Mouse (Mus musculus) thymus, adult 18-20 months (tissue): ENCODE measurements around the gene Olfr279.
A peak's percentile ranks its signal among the peaks of the same experiment; 100 is the strongest.

Experiments used
- DNase-seq, 2 experiments: peaks; one replicate each; pipeline ENCODE4 v3.0.0; 2022; ENCODE audit warnings: mixed read lengths in 2 of 2

The Olfr279 gene

DNA sequence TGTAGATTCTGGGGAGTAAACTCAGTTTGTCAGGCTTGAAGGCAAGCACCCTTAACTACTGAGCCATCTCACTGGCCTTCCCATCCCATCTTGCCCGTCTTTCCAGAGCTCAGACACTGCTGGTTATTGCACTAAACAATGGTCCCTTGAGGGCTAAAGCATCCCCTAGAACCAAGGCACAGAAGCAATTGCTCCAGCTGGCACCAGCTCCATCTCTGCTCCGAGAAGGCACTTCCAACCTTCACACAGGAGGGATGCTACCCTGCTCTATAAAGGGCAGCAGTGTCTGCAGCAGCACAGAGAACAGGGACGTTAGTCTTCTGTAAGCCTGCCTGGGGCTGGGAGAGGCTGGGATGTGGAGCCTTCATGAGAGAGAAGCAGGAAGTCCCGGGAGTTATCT lies at the start of gene Olfr279:
Gene Olfr279 (plus strand): TSS at position 301 of the 400 bp plus-strand sequence.
- no peak for DNase-seq

DNA sequence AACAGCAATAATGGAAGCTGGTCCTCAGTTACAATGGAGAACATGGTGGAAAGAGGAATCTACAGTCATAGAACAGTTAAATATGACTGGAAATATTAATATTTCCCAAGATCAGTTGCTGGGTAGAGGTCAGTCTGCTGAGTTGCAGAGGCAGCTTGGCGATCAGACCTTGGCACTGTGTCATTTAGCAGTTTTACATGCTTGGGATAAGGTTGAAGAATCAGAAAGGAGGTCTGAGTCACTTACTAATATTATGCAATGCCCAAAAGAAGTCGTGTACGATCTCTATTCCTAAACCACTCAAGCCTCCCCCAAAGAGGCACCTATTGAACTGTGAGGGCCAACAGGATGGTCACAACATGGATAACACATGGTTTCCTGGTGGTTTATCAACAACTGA lies 47.6 kb upstream of the Olfr279 start:
- no peak for DNase-seq

DNA sequence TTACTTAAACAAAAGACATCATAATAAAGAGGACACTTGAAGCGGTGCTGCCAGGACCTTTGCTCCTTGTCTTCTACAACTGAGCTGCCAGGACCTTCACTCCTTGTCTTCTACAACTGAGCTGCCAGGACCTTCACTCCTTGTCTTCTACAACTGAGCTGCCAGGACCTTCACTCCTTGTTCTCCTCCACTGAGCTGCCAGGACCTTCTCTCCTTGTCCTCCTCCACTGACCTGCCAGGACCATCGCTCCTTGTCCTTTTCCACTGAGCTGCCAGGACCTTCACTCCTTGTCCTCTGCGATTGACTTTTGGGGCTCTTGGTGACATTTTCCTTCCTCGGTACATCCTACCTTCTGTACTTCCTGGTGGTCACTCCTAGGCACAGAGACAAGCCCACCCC lies 43.7 kb upstream of the Olfr279 start:
- no peak for DNase-seq

DNA sequence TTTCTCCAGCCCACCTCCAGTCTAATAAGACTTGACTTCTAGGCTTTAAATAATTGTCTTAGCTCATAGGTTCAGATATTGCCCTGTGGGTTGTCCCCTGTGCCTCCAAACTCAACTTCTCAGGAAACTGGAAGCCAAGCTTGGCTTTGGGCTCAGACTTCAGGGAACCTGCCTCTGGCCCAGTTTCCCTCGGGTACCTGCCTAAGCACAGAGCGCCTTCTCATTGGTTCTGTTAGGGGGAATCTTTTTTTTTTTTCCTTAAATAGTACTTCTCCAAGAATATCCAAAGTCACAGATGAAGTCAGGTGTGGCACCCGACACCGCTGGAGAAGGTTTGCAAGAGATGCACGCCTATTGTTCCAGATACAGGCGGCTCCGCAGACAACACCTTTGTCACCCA lies 39.9 kb upstream of the Olfr279 start, which contains the start of gene Olfr281:
Gene Olfr281 (plus strand): TSS at position 301 of the 400 bp plus-strand sequence.
- DNase-seq: no peak

DNA sequence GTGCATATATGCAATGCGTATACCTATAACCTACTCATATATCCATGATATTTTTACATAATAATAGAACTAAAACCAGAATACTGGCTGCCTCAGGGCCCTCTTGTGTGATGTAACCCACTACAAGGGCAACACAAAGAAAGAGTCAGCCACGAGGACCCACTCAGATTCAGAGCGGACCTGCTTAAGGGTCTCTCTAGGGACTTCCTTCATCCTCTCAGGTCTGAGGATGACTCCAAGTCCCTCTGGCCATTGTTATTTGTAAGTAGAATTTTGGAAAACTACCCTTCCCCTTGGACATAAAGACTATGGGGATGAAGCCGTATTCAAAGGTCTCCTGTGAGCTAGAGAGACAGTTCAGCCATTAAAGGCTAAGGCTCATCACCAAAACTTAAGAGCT lies 22.6 kb upstream of the Olfr279 start, which contains the start of gene OR5BS1P:
Gene OR5BS1P (plus strand): TSS at position 301 of the 400 bp plus-strand sequence.
- no peak for DNase-seq

DNA sequence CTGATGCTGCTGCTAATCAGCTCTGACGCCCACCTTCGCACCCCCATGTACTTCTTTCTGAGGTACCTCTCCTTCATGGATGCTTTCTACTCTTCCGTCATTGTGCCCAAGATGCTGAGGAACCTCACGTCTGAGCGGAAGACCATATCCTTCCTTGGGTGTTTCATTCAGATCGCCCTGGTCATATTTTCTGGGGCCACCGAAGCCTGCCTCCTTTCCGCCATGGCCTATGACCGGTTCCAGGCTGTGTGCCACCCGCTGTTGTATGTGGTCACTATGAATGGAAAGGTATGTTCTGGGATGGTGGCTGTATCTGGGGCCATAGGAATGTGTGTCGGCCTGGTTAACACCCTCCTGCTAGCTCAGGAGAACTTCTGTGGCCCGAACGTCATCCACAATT lies 20.7 kb upstream of the Olfr279 start:
- no peak for DNase-seq

DNA sequence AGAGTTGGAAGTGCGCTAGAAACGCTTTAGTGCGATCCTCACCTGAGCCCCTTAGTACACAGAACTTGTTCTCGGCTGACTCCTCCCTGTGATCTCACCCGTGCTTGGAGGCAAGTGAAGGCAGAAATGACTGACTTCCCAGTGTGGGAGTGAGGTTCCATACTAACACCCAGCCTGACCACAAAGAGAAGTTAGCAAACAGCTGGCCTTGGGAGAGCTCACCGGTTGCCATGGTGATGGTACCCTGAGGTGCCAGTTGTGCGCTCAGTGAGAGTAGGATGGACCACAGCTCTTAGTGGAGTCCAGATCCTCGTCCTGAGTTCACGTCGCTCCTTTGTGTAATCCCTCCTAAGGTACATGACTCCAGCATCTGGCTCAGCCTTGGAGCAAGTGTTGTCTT lies 17.2 kb upstream of the Olfr279 start:
- no peak for DNase-seq

DNA sequence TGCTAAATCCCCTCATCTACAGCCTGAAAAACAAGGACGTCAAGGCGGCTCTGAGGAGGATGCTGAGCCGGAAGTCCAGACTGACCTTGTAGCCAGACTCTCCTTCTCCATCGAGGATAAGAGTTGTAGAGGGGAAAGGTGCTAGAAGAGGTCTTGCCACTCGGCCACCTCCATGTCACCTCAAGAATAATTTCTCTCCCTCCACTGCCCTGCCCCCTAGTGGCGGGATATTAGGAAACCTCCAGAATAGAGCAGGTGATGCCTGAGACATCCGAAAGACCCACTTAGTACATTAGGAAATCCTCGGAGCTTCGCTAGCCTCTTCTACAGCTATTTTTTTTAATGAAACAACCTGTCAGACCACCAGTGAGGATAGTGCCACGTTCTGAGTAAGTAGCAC lies 16.8 kb upstream of the Olfr279 start:
- DNase-seq: peak in 1 of 2 experiments; percentile 14

DNA sequence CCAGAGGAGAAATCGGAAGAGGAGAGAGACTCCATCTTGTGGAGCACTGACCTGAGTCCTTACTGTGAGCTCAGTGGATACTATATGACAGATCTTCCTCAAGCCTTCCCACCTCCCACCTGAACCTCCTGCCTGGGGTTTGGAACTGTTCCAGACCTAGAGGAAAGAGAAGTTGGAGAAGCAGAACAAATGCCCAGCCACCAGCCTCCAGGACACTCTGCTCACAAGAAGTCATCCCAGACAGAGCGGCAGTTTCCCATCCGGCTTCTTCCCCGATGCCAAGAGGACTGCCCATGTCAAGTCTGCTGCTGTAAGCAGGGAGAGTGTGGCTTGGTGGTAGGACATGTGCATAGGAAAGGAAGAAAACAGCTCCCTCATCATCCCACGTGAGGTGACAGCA lies 15.9 kb upstream of the Olfr279 start:
- no peak for DNase-seq

DNA sequence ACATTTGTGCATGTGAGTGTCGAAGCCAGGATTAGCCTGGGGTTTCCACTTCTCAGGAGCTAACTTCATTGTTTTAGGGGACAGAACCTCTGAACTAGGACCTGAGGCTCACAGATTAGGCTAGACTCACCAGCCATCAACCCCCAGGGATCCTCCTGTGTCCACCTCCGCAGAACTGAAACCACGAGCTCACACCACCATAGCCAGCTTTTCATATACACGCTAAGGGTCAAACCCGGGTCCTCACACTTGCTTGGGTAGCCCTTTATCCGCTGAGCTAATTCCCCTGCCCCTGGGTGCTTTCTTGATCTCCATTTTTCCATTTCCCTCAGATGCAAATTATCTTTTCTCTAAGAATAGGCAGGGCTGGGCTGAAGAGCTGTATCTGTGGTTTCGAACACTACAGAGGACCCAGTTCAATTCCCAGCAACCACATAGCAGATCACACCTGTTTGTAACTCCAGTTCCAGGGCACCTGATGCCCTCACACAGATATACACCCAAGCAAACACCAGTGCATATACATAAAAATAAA lies 12.6 kb upstream of the Olfr279 start:
- no peak for DNase-seq

DNA sequence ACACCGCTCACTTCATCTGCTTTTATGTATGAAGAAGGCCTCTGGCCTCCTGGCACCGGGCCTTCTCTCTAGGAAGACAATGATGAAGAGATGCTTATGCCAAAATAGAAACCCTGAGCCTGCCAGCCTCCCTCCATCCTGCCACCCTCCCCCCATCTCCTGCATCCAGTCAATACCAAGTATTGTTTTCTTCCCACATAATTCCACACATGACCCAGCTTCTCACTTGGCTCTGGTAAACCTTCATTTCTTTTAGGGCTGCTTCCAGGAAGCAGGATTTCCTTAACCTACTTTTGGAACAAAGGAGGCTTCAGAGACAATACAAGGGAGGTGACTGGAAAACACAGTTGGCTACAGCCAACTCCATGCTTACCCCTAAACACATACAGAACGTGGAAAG lies 9.5 kb upstream of the Olfr279 start, which contains the start of gene Lalba:
Gene Lalba (minus strand): TSS at position 21 of the 400 bp plus-strand sequence.
- no peak for DNase-seq

DNA sequence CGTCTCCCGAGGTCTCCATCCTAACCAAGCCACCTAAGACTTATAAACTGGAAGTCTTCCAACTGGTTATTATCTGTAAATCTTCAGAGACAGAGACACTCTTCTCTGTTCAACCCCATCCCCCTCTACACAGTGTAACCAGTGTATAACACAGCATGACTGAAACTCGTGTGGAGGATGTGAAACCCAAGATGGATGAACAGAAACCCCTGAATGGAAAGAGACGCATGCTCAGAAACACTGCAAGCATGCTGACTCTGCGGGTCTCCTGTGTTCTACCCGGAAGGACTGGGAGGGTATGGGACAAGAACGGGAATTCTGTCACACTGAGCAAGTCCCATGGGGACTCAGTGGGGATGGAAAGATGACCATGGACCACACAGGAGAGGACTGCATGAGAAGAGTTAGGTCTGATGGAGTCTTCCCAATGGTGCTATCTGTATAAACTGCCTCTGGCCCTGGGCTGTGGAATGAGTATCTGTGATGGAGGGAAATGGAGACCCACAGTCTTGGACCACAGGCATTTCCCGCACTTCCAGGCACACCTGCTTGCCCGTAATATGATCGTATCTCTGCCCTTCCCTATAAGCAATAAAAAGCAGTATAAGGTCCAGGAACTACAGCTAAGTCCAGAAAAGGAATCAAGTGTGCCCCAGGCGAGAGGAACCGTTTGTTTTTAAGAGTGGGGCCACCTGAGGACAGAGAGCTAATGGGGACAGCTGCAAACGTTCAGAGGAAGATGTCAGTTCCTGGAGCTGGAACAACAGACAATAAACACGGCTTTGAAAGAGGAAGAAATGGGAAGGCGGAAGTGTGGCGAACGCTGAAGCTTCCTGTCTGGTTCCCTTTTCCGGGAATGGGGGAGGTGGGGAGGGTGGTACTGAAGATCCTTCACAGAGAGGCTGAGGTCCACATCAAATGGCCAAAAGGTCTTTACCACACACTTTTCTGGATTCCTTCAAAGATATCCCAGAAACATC lies 8.0 kb upstream of the Olfr279 start:
- DNase-seq: no peak

DNA sequence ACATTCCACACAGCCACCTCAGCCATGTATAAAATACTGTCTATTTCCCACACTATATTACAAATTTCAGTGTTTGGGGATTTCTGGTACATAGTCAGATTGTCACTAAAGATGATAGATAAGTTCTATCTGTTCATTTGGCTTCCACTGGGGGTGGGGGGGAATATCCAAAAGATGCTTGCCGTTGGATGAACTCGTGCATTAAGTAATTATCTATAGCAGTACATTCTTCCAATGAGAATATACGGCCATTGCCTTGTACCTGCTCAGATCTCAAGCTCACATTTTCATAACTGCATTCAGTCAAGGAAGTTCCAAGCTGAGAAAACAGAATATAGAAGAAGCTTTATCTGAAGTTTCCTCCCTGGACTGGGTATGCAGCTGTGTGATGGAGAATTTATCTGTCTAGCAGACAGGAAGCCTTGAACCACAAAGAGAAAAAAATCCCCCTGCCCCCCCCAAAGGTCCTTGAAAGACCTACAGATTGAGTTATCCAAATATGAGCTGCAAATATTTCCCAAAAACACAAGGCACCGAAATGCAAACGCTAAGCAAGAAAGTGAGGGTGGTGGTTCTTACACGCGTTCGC lies 5.7 kb upstream of the Olfr279 start:
- no peak for DNase-seq

DNA sequence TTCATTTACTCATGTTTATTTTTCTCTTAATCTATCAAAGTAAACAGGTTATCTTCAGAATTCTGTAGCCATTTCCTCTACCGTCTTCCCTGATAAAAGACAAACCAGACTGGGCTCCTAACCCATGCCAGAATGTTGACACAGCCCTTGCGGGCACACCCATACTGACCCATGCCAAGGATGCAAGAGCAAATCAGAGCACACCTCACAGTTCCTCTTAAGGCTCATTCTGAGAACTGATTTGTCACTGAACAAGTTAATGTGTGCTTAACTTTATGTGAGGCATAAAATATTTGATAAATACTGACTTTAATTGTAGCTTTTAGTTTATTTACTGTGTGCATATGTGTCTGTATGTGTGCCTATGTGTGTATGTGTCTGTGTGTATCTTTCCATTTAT lies 870 bp upstream of the Olfr279 start:
- no peak for DNase-seq

DNA sequence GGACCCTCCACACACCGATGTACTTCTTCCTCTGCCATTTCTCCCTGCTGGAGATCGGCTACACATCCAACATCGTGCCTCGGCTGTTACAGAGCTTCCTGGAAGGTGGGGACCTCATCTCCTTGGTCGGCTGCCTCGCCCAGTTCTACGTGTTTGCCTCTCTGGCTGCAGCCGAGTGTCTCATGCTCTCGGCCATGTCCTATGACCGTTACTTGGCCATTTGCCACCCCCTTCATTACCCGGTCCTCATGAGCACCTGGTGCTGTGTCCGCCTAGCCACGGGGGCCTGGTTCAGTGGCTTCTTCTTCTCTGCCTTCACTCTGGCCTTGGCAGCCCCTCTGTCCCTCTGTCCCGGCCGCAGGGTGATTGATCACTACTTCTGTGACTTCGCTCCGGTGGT lies 5.4 kb downstream of the Olfr279 start:
- no peak for DNase-seq

DNA sequence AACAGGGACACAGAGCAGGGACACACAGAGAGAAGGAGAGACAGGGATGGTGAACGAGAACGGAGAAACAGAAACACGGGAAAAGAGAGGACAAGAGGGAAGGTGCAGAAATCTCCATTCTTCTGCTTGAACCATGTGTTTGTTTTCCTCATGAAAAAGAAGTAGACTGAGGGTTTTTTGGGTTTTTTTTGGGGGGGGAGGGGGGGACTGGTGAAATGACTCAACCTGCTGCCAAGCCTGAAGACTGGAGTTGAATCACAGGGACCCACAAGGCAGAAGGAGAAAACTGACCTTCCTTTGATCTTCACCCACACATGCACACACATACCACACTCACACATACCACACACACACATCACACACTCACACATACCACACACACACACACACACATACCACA lies 11.1 kb downstream of the Olfr279 start:
- DNase-seq: no peak

DNA sequence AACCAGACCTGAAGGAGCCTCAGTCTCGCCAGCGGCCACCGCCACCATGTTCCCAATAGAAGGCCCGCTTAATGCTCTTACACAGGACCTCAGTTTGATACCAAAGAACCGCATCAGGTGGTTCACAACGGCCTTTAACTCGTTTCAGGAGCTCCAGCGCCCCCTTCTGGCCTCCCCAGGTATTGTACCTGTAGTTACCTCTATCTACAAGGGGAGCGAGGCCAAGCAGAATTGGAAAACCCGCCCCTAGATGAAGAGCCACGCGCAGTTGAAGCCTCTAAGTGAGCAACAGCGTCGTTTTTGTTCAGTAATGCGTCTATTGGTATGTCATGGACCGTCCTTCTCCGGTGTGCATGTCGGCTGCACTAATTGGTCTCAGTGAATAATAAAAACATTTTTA lies 12.3 kb downstream of the Olfr279 start:
- peak; percentile 50 to 66 for DNase-seq

DNA sequence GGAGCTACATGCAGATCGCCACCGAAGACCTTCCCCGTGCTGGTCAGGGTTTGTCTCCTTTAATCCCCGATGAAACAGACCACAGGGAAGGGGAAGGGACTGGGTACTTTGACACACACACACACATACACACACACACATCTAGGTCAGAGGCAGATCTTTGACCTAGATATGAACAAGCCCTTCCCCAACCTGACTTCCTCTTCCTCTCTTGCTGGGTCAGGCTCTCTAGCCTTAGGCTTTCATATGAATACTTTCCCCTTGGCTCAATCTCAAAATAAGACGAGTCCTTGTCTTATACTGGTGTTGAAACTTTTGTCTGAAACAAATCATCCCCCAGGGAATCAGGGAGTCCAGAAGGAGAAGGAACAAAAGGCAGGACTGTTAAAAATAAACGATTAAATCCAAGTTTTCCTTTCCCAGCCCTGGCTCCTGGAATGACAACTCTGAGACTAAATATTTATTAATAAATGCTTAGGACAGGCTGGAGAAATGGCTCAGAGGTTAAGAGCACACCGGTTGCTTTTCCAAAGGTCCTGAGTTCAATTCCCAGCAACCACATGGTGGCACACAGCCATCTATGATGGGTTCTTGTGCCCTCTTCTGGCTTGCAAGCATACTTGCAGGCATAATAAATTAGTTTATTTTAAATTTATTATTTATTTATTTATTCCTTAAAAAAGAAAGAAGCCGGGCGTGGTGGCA lies 14.2 kb downstream of the Olfr279 start:
- DNase-seq: no peak

DNA sequence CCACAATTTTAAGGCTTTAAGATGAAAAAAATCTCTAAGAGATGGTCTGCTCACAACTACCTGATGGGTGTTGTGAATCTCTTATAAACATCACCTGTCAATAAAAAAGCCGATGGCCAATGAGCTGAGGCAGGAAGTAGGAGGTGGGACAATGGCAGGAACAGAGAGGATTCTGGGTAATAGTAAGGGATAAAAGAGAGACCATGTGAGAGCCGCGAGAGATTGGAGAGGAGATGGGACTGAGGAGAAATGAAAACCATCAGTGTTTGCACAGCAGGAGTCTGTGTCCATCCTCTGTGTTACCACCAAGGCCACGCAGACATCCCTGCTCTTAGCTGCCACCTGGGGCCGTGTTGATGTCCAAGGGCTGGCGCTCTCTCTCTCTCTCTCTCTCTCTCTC lies 15.1 kb downstream of the Olfr279 start:
- no peak for DNase-seq

DNA sequence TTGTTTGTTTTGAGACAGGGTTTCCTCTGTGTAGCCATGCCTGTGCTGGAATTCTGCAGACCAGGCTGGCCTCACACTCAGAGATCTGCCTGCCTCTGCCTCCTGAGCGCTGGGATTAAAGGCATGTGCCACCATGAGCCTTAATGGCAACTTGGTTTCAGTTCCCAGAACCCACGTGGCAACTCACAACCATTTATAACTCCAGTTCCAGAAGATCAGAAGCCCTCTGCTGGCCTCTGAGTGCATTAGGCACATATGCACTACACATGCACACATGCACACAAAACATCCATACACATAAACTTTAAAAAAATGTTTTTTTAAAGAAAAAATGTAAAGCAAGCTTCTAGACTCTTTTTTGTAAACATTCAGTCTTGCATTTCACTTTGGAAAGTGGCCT lies 17.2 kb downstream of the Olfr279 start:
- DNase-seq: no peak

DNA sequence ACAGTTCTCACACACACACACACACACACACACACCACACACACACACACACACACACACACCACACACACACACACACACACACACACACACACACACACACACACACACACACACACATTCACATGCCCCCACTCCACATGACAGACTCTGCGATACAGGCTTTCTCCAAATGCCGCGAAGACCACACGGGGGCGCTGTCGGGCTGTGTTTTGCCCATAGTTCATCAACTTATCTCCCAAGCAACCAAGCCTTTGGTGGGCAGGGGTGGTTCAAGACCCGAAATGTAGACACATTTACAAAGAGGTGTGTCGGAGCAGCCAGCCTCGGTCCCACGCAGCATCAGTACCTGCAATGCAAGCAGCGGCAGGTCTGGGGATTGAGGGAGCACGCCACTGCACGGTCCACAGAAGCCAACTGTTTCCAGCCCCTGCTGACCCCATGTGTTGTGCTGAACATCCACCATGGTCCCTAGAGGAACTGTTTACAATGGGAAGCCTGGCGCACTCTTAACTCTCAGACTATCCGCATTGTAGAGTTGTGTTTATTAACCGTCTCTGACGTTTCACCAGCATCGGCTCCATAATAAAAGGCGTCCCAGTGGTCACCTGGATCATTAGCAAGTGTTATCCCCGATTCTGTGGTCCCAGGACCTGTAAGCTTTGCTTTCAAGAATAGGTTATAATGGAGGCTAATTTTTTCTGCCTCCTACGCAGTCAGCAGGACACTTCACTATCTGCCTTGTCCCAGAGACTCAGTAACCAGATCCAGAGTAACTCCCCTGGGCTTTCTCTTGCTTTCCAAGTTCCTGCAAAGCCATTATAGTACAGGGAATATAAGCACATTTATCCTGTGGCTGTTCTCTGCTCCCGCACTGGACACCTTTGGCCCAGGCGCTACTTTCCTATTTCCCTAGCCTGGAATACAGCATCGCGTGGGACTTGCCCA lies 18.5 kb downstream of the Olfr279 start:
- peak; percentile 63 to 72 for DNase-seq

DNA sequence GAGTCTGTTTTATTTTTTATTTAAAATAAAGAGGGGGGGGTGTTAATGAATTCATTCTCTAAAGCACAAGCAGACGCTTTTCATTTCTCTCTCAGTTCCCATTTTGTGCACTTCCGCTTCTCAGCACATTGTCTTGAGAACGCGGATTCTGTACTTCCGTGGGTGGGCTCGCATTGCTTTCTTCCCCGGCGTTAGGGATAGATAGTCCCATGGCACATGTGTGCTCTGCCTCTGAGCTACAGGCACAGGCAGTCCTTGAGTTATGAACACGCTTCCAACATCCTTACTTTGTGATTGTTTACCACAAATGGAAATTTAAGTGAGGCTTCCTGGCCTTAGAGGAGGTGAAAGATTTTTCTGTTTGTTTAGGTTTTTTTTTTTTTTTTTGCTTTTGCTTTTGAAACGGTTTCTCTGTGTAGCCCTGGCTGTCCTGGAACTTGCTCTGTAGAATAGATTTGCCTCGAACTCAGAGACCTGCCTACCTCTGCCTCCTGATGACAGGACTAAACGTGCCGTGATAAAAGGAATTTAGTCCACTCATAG lies 19.3 kb downstream of the Olfr279 start:
- DNase-seq: peak; percentile 52 to 63
